11 mouse cellular contexts compared by ENCODE assay signal in the genomic region with DNA sequence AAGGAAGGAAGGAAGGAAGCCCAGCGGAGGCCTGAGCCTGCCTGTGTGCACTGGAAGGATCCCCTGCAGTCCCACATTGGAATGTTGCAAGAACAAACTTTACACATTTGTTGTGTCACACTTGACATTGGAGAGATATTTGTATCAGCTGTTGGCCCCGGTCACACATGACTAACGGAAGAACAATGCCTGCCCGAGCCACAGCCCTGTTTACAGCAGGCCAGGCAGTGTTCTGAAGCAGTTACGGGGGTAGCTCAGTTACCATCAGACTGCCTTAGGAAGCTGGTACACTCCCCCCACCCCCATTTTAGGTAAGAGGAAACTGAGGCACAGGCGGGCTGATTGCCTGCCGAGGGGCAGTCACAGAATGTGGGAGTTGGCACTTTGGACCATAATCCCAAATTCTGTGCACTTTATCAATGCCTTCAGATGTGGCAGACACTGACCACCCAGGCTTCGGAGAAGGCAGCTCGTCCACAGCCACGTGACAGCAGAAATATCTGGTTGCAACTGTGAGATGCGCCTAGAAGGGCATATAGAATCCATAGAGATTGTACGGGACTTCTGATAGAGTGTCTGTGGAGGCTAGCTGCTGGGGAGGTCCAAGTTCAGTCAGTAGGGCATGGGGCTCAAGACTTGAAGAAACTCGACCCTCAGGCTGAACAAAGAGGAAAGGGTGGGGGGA. TPM values are rescaled to one million over a fixed set of nuclear protein-coding genes. Genes with fewer than 3 reads are reported as not detected.
DNase-seq lines count a peak whose midpoint lies in the region; ATAC-seq and TF ChIP-seq lines count a peak whose summit lies in the region.
"Had no signal": no experiment of that assay in that cellular context is flagged by ENCODE, and none has a peak within 500 bp of the region (broad histone marks: within the 10 kb centered on the region; RNA-seq: fewer than 3 reads in every experiment).

No protein-coding gene starts in this region.

- no peaks in the 10 kb centered on the region for H3K27me3 ChIP-seq in heart, embryonic 14.5 days (ENCODE audit: control insufficient read depth, insufficient read depth, low read length)
- 0 out of 2 replicates have a peak, but pooled peaks cover 5% of the 10 kb centered on the region for H3K27me3 ChIP-seq in lung, postnatal 0 days (replicated peaks; ENCODE audit: insufficient read depth, low read length)

- intact Hi-C loops in gastrocnemius, adult 2 months (cut with DNase I), result no loop called here

- H3K9me3 ChIP-seq in heart, embryonic 14.5 days (ENCODE audit: control insufficient read depth, low read length), result no peaks in the 10 kb centered on the region
- no peaks in the 10 kb centered on the region for H3K9me3 ChIP-seq in lung, postnatal 0 days (ENCODE audit: low read length)
- H3K9me3 ChIP-seq: embryonic facial prominence, embryonic 15.5 days; midbrain, embryonic 12.5 days had no signal

- no peak overlapping the region for H3K4me3 ChIP-seq in gastrocnemius, adult 2 months
- no peak overlapping the region for H3K4me3 ChIP-seq in heart, embryonic 14.5 days (ENCODE audit: control insufficient read depth in 1 of 2, insufficient read depth in 1 of 2, low read depth in 1 of 2, low read length in 2 of 2)
- no peak overlapping the region for H3K4me3 ChIP-seq in lung, postnatal 0 days (ENCODE audit: low read depth, low read length)
- no peak overlapping the region for H3K4me3 ChIP-seq in layer of hippocampus, adult 2 months
- H3K4me3 ChIP-seq: embryonic facial prominence, embryonic 15.5 days; midbrain, embryonic 12.5 days had no signal

- TF ChIP-seq CTCF in gastrocnemius, adult 2 months (IDR thresholded peaks at IDR 0.05), result no peak
- no peak for TF ChIP-seq CTCF in lung, postnatal 0 days (IDR thresholded peaks at IDR 0.05)
- no peak for TF ChIP-seq CTCF in layer of hippocampus, adult 2 months (conservative IDR thresholded peaks at IDR 0.05)

- peak; percentile 51 for DNase-seq in gastrocnemius, adult 2 months
- DNase-seq in gastrocnemius, postnatal 4 days (ENCODE audit: low spot score in 2 of 2), result no peak
- peak; percentile 14 for DNase-seq in adipocyte (ENCODE audit: low spot score)
- DNase-seq in lung, postnatal 0 days (ENCODE audit: low spot score), result peak; percentile 90
- DNase-seq in left cerebral cortex, adult 8-10 months (ENCODE audit: low spot score in 2 of 2), result no peak
- DNase-seq in layer of hippocampus, adult 2 months (ENCODE audit: low spot score in 2 of 2), result no peak
- DNase-seq: cerebellum, adult 2 months had no signal

- ATAC-seq in heart, embryonic 14.5 days (ENCODE audit: insufficient number of reproducible peaks, insufficient read depth, low FRiP score, low read depth), result no peak
- ATAC-seq in lung, postnatal 0 days, result peak; percentile 83
- no peak for ATAC-seq in erythroid progenitor cell, adult 5-6 weeks (replicated peaks; ENCODE audit: low FRiP score, poor library complexity, severe bottlenecking)

- TF ChIP-seq EP300 in lung, postnatal 0 days (IDR thresholded peaks at IDR 0.05), result peak; percentile 60

- peak overlapping the region; percentile 32 for H3K4me2 ChIP-seq in heart, embryonic 14.5 days (ENCODE audit: low read length)
- no peak overlapping the region for H3K4me2 ChIP-seq in lung, postnatal 0 days (replicated peaks; ENCODE audit: low read depth, low read length)
- H3K4me2 ChIP-seq: embryonic facial prominence, embryonic 15.5 days; midbrain, embryonic 12.5 days had no signal

- H3K36me3 ChIP-seq in heart, embryonic 14.5 days (ENCODE audit: control insufficient read depth, insufficient read depth, low read length), result peaks cover 49% of the 10 kb centered on the region
- no peaks in the 10 kb centered on the region for H3K36me3 ChIP-seq in lung, postnatal 0 days (ENCODE audit: insufficient read depth, low read length)
- H3K36me3 ChIP-seq: embryonic facial prominence, embryonic 15.5 days; midbrain, embryonic 12.5 days had no signal

- peak overlapping the region; percentile 41 for H3K9ac ChIP-seq in heart, embryonic 14.5 days (ENCODE audit: low read length)
- H3K9ac ChIP-seq in lung, postnatal 0 days (replicated peaks; ENCODE audit: low read depth), result no peak overlapping the region
- H3K9ac ChIP-seq: embryonic facial prominence, embryonic 15.5 days; midbrain, embryonic 12.5 days had no signal

- H3K27ac ChIP-seq in gastrocnemius, adult 2 months, result peak overlapping the region; percentile 80
- H3K27ac ChIP-seq in heart, embryonic 14.5 days (replicated peaks in 1 of 2; ENCODE audit: control insufficient read depth in 1 of 2, insufficient read depth in 1 of 2, low read depth in 2 of 2, low read length in 2 of 2), result peak overlapping the region; percentile 74 to 77
- H3K27ac ChIP-seq in lung, postnatal 0 days (ENCODE audit: low read length), result peak overlapping the region; percentile 33
- H3K27ac ChIP-seq in layer of hippocampus, adult 2 months, result no peak overlapping the region
- H3K27ac ChIP-seq: embryonic facial prominence, embryonic 15.5 days; midbrain, embryonic 12.5 days had no signal

- 43% methylated on average over 13 of the region's 13 CpGs for WGBS in heart, embryonic 14.5 days
- 46% methylated on average over 13 of the region's 13 CpGs for WGBS in lung, postnatal 0 days

- H3K4me1 ChIP-seq in heart, embryonic 14.5 days (ENCODE audit: control insufficient read depth in 2 of 2, insufficient read depth in 2 of 2, low read length in 2 of 2), result peaks cover 43 to 57% of the 10 kb centered on the region in 2 experiments
- peaks cover 3% of the 10 kb centered on the region; the same call in 1 of the 2 replicates for H3K4me1 ChIP-seq in lung, postnatal 0 days (ENCODE audit: insufficient read depth, low read depth, low read length)
- H3K4me1 ChIP-seq: midbrain, embryonic 12.5 days had no signal

RNA-seq across cellular contexts. Expression of a gene that starts 52.7 kb away (rescaled TPM):
- total RNA-seq in gastrocnemius, adult 2 months (2021), result 100 to 1,000 TPM; 424 to 437 TPM
- total RNA-seq in gastrocnemius, postnatal 4 days (2021), result 100 to 1,000 TPM; 166 to 199 TPM
- 25.5 and 29.4 TPM in 2 replicates for polyA plus RNA-seq in heart, embryonic 14.5 days (2014; fragmentation: Nextera tagmentation; extraction: Ambion mirVana)
- 4.0 and 6.0 TPM in 2 replicates for polyA plus RNA-seq in lung, postnatal 0 days (2015; fragmentation: Nextera tagmentation; extraction: Ambion mirVana)
- under 1 TPM; 0.49 to 0.85 (median 0.71) TPM for total RNA-seq in left cerebral cortex, adult 8-10 months (2022)
- total RNA-seq in layer of hippocampus, adult 2 months (2021), result under 1 TPM; 0.41 to 0.54 TPM
- total RNA-seq in erythroid progenitor cell, adult 5-6 weeks (2015; ENCODE audit: low replicate concordance), result not detected in 2 replicates
- not detected in 2 replicates for total RNA-seq in erythroid progenitor cell, adult 5-6 weeks (2017; ENCODE audit: low replicate concordance)

Comparison
In these comparisons a context has a peak if more than half of its experiments do, and no peak if none do; other contexts are left out.
1. DNase-seq: peak in gastrocnemius, adult 2 months (single experiment), adipocyte (single experiment) and lung, postnatal 0 days (single experiment); none in gastrocnemius, postnatal 4 days (0 of 2), left cerebral cortex, adult 8-10 months (0 of 2) and layer of hippocampus, adult 2 months (0 of 2).
2. RNA of a gene that starts 52.7 kb away (total RNA-seq): 424 to 437 TPM in gastrocnemius, adult 2 months and 166 to 199 TPM in gastrocnemius, postnatal 4 days; 0.49 to 0.85 TPM in left cerebral cortex, adult 8-10 months, 0.41 to 0.54 TPM in layer of hippocampus, adult 2 months and not detected in erythroid progenitor cell, adult 5-6 weeks; every median in the first group is over 10 times any median in the second.